Mouse (Mus musculus): Measurements from ENCODE around the gene Zfp983.
"Not testable (repeated sequence)": the region's sequence is repeated elsewhere in the genome, so short reads cannot be mapped to it uniquely, and the experiment has no call there.

DNA sequence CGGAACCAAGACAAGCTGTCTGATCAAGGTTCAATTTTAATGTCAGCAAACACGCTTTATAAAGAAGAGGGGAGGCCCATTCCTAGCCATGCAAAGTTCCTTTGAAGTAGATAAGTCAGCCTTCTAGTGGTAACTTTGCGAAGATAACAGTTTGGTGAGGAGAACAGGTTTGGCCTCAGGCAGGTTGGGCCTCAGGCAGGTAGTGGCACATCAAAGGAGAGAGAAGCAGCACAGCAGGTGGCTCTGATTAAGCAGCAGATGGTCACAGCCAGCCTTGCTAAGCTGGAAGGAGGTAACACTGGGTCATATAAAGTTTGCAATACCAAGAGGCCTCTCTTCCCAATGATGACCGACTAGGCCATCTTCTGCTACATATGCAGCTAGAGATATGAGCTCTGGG lies 14.7 kb upstream of the Zfp983 start:
- TF ChIP-seq EP300 (IDR thresholded peaks at IDR 0.05; ENCODE audit: low read length); MAFK (IDR thresholded peaks at IDR 0.05; ENCODE audit: insufficient replicate concordance, low read length); NELFE (IDR thresholded peaks at IDR 0.05; ENCODE audit: low read depth, low read length); CTCF (conservative IDR thresholded peaks at IDR 0.05 in 1 of 2, IDR thresholded peaks at IDR 0.05 in 1 of 2; ENCODE audit: low read depth in 2 of 2, low read length in 2 of 2); ZMIZ1 (IDR thresholded peaks at IDR 0.05; ENCODE audit: low read depth, low read length); CHD2 (IDR thresholded peaks at IDR 0.05; ENCODE audit: low read length); TCF12 (IDR thresholded peaks at IDR 0.05; ENCODE audit: low read depth, low read length); POLR2A (IDR thresholded peaks at IDR 0.05; ENCODE audit: low read depth, low read length): not testable (repeated sequence)

Data from CH12.LX (cell line).